Mouse (Mus musculus) embryo, embryonic 11.5 days (tissue): Measurements from ENCODE around the gene Dnhd1.

Source experiments
- DNase-seq: peaks from one replicate; pipeline ENCODE4 v3.0.0-alpha.2; 2012; ENCODE audit warnings: low read depth, low spot score

The Dnhd1 gene

GRCm38 (mm10) chr7:105650639-105651435 is at the start of gene Dnhd1:
TSS of gene Dnhd1 (plus strand) at chr7:105650827.
- peak; percentile 66 for DNase-seq

GRCm38 (mm10) chr7:105602860-105603623 is 47.6 kb upstream of the Dnhd1 start:
- peak; percentile 36 for DNase-seq

DNA sequence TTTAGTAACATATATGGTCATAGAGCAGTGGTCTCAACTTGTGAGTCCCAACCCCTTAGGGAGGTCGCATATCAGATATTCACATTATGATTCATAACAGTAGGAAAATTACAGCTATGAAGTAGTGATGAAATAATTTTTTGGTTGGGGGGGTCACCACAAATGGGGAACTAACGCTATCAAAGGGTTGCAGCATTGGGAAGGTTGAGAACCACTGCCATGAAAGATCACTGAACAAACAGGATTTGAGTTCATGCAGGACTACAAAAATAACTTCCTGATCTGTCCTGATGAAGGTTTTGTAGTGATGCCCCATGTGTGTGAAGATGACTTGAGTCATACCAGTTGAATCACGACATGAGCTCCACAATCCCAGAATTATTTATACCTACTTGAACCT is 42.2 kb upstream of the Dnhd1 start:
- no peak for DNase-seq

- no peak for DNase-seq
These were observed 38.9 kb upstream of the Dnhd1 start for GRCm38 (mm10) chr7:105611767-105612166.

DNA sequence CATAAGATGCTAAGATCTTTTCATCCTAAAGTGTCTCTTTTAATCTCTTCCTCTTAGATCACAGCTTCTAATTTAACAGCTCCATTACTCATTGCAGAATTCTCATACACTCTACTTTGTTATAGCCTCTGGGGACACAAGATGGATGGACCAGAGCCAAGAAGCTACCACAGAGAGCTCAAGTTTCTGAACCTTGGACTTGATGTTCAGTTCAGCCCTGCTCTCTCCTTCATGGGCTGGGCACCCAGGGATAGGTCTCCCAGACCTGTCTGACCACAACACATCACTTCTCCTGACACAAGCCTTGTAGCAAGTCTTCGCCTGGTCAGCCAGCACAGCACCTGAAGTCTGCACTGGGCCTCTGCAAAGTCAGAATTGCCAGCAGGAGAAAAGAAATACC is 36.2 kb upstream of the Dnhd1 start:
- no peak for DNase-seq

DNA sequence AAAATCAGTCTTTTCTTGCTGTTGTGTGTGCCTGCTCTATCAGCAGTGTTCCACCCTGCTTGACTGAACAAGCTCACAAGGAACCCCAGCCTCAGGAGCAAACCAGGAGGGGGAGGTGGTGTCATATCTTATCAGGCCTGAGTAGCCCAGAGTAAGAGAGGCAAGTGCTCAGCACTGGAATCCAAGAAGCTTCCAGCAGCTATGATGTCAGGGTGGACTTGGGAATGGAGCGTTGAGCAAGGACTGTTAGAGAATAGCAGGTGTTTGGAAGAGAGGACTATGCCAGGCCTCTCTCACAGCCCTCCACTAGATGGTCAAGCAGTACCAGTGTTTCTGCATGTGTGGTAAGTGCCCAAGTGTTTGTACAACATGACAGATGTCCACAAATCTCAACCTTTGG is 34.9 kb upstream of the Dnhd1 start:
- no peak for DNase-seq

DNA sequence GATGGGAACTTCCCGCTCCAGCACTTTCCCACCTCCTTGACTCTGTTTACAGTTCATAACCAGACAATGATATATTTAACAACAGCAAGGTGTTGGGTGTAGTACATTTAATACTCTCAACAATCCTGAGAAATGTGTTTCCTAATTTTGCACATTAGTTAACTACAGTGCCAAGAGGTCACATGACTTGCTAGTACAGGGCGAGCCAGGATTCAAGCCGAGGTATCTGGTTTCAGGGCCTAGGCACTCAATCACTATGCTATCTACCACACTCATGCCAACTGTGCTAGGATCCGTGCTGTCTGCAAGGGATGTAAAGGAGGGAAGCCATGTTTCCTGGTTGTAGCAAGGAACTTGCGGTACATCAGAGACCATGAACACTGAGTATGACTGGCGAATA is 34.1 kb upstream of the Dnhd1 start:
- DNase-seq, result no peak

DNA sequence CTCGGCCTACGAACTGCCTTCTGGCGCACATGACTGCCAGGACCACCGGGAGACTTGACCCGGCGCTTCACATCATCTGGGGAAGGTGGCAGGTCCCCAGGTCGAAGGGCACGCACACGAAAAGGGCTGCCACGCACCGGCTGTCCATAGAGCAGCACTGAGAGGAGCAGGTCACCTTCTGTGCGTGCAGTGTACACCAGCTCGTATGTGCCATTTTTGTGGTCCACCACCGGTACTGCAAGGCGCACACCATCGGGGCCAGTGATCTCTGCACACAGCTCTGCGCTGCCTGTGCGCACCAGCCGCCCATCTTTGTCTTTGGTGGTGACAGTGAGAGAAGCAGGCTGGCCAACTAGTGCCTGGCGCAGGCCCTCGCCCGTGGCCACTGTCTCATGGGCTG is 32.8 kb upstream of the Dnhd1 start:
- no peak for DNase-seq

DNA sequence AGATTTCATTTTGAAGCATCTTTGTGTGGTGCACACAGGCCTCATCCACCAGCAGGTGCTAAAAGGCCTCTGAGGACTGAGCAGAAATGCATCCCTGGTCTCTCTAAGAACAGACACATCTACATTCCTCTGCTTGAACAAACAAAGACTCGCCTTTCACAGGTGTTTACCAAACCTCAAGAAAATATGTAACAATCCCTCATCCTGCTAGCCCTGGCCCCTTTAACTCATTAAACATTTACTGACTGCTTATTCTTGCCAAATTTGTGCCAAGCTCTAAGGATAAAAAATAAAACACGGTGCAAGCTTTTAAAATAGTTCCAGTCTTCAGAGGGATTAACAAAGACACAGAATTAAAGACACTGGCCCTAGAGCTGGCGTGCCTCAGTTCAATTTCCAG is 30.9 kb upstream of the Dnhd1 start:
- DNase-seq, result no peak

- no peak for DNase-seq
These were observed 29.6 kb upstream of the Dnhd1 start for GRCm38 (mm10) chr7:105621053-105621452.

DNA sequence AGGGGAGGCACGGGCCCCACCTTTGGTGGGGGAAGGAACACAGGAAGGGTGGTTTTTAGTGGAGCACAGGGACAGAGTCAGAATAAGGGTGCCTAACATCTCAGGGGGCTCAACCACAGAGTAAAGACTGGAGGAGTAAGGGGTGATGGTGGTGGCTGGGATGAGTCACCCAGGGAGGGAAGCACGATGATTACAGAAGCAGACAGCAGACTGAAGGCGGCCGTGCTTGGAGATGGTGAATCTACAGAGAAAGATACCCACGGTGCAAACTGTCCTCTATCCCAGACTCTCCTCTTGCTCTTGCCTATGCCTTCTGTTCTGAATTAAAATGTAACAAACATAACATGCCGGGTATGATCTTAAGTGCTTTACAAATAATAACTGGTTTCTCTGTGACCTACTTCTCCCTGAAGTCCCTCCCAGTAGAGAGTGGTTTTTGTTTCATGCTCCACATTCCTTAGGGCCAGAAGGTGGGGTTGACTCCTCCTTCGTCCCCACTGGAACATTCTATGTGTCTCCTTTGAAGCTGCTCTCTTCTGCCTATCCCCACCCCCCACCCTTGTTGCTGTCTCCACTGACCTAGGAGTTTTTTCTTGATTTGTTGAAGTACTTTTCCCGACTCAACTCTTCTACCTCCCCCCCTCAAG is 28.9 kb upstream of the Dnhd1 start:
- no peak for DNase-seq

GRCm38 (mm10) chr7:105625397-105625796 is 25.2 kb upstream of the Dnhd1 start:
- DNase-seq, result no peak

GRCm38 (mm10) chr7:105628633-105629032 is 22.0 kb upstream of the Dnhd1 start:
- no peak for DNase-seq

DNA sequence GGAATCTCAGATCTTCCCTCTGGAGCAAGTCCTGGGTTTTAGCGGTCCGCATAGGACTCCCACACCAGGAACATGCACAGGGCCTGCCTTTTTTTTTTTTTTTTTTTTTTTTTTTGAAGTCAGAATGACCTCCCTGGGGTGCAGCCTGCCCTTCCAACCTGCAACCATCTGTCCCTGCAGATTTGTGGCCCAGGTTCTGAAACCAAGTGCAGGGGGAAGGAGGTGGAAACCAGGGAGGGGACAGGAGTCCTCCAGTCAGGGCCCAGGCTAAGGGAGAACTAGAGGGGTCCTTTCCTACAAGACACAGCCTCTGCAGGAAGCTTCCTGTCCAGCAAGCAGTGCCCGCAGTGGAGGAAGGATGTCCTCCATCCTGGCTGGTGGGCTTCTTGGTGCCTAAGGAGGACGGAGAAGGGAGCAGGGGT is 18.1 kb upstream of the Dnhd1 start:
- no peak for DNase-seq

- peak; percentile 73 for DNase-seq
These were observed 17.4 kb upstream of the Dnhd1 start, which contains the start of gene Trim3 for GRCm38 (mm10) chr7:105633127-105633800. TSS of gene Trim3 (minus strand) at chr7:105633571.

DNA sequence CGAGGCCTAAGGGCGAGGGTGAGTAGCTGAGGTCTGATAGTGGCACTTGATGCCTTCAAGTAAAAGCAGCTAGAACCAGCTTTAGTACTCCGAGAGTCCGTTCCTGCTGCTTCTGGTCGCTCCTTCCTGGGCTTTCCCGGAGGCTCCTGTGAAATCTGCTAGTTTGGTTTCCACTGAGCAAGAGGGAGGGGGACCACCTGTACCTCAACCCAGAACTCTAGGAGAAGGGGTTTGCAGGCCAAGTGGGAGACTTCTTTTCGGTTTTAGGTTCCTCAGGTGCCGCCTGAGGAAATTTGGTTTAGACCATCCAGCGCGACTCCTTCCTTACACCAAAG is 16.9 kb upstream of the Dnhd1 start:
- no peak for DNase-seq

GRCm38 (mm10) chr7:105634272-105634920 is 16.2 kb upstream of the Dnhd1 start:
- DNase-seq, result no peak

GRCm38 (mm10) chr7:105635726-105636125 is 14.9 kb upstream of the Dnhd1 start:
- no peak for DNase-seq

DNA sequence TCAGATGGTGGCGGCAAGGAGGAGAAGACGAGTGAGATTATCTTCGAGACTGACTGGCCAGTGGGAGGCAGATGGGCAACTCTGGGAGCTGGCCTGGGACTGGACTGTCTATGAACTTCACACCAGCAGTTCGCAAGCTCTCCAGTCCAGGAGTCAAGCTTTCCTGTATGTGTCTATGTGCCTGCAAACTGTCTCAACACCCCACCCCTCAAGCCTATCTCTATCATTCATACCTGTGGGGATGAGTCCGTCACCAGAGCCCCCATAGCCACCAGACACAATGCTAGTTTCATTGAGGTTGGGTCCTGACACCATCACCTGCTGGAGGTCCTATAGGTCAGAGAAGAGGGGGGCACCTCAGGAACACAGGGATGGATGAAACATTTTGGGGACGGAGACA is 11.9 kb upstream of the Dnhd1 start:
- no peak for DNase-seq

DNA sequence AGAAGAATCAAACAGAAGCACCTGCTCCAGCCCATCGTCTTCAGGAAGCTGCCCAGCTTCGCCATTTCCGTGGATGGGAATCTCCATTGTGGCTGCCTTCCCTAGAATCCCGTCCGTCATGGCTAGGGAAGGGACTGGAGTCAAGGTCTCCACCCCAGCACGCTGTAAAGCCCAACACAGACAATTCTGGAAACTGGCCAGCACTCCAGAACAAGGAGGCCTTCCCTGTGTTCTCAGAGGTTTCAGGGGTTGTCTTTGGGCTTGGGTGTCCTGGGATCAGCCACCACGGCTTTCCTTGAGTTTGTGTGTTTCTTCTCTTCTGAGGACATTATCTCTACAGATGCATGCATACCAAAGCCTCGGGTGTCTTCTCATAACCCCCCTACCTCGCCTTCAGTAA is 11.3 kb upstream of the Dnhd1 start:
- DNase-seq, result no peak

GRCm38 (mm10) chr7:105639756-105640155 is 10.9 kb upstream of the Dnhd1 start, which contains the start of gene Timm10b:
TSS of gene Timm10b (plus strand) at chr7:105640056.
- DNase-seq, result no peak
